Mouse (Mus musculus) intestine, embryonic 16.5 days (tissue): ENCODE data around the gene Arih2. TPM values are rescaled to one million over a fixed set of nuclear protein-coding genes. Genes with fewer than 3 reads are reported as not detected.
A peak's percentile ranks its signal among the peaks of the same experiment; 100 is the strongest.

ENCODE experiments used
- ATAC-seq: fragments of 200-750 bp; cut with Nextera tagmentation; 2 replicates; pipeline ENCODE4 v1.8.0; 2017; ENCODE audit warnings: moderate TSS enrichment, moderate library complexity
- H3K27ac ChIP-seq: fragments of 300-500 bp; sonication (generic); 2 replicates; pipeline ENCODE4 v1.5.1; 2014; ENCODE audit warnings: mild to moderate bottlenecking, low read length
- H3K27me3 ChIP-seq: fragments of 300-500 bp; sonication (generic); replicated peaks from 2 replicates; pipeline ENCODE4 v1.6.1; 2014; ENCODE audit warnings: low read length, control low read depth, mixed read lengths; ENCODE audit not compliant: control insufficient read depth, insufficient read depth
- H3K36me3 ChIP-seq: fragments of 300-500 bp; sonication (generic); 2 replicates; pipeline ENCODE4 v1.6.1; 2014; ENCODE audit warnings: low read length, control low read depth; ENCODE audit not compliant: control insufficient read depth, insufficient read depth
- H3K4me1 ChIP-seq: fragments of 300-500 bp; sonication (generic); 2 replicates; pipeline ENCODE4 v1.6.1; 2014; ENCODE audit warnings: low read length, control low read depth, mixed read lengths; ENCODE audit not compliant: control insufficient read depth, insufficient read depth
- H3K4me2 ChIP-seq: fragments of 300-500 bp; sonication (generic); 2 replicates; pipeline ENCODE4 v1.6.1; 2014; ENCODE audit warnings: low read depth, low read length, control low read depth
- H3K4me3 ChIP-seq: fragments of 300-500 bp; sonication (generic); 2 replicates; pipeline ENCODE4 v1.5.1; 2014; ENCODE audit warnings: mild to moderate bottlenecking, low read length
- H3K9ac ChIP-seq: fragments of 300-500 bp; sonication (generic); 2 replicates; pipeline ENCODE4 v1.6.1; 2014; ENCODE audit warnings: low read depth, low read length
- H3K9me3 ChIP-seq: fragments of 300-500 bp; sonication (generic); 2 replicates; pipeline ENCODE4 v1.6.1; 2016; ENCODE audit warnings: low read length, control low read depth; ENCODE audit not compliant: control insufficient read depth
- WGBS: fragments of 180-500 bp; shearing (Covaris S2); extraction: QIAGEN DNeasy Blood & Tissue Kit; methylation state at CpG from one replicate; pipeline ENCODE4 v1.1.7; 2014; 5-methylcytosine and 5-hydroxymethylcytosine counted together
- polyA plus RNA-seq: library from polyadenylated mRNA; unstranded; fragments of >200 nt; fragmentation: Nextera tagmentation; extraction: Ambion mirVana; gene quantifications from 2 replicates; pipeline ENCODE4 v1.2.1, GENCODE M21; 2015

The Arih2 gene
- polyA plus RNA-seq, 1 experiment from 2014 or later: 42.9 TPM

- no peak for ATAC-seq
- peak overlapping the region; percentile 98 for H3K27ac ChIP-seq
- no peaks in the 10 kb centered on the region for H3K27me3 ChIP-seq
- peaks cover 16% of the 10 kb centered on the region for H3K36me3 ChIP-seq
- peak overlapping the region; percentile 82 for H3K4me3 ChIP-seq
- no peaks in the 10 kb centered on the region for H3K9me3 ChIP-seq
- peak overlapping the region; percentile 89 for H3K9ac ChIP-seq
- H3K4me1 ChIP-seq: peaks cover 31% of the 10 kb centered on the region
- 73% methylated on average over 17 of the region's 17 CpGs for WGBS
- H3K4me2 ChIP-seq: peak overlapping the region; percentile 98
These were observed 80.7 kb downstream of the Arih2 start for GRCm38 (mm10) chr9:108568511-108568921.

DNA sequence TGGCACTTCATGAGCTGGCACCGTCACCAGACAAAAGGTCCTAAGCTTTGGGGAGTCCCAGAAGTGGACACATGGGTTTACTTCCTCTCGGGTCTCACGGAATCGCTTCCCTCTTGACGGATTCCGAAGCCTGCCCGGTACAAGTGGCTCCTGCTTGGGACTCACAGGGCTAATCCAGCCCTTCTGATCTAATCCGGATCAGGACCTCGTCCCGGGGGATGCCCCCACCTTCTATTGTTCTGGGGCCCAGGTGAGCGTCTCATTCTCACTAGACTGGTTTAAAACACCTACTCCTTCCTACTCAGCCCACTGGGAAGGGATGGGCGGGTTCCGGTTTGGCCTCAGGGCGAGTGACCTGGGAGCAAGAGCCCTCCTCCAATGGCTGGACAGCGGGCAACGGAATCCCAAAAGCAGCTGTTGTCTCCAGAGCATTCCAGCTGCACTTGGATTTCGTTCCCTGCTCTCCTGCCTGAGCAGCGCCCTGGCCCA lies 81.2 kb downstream of the Arih2 start:
- 10% methylated on average over 18 of the region's 18 CpGs for WGBS

DNA sequence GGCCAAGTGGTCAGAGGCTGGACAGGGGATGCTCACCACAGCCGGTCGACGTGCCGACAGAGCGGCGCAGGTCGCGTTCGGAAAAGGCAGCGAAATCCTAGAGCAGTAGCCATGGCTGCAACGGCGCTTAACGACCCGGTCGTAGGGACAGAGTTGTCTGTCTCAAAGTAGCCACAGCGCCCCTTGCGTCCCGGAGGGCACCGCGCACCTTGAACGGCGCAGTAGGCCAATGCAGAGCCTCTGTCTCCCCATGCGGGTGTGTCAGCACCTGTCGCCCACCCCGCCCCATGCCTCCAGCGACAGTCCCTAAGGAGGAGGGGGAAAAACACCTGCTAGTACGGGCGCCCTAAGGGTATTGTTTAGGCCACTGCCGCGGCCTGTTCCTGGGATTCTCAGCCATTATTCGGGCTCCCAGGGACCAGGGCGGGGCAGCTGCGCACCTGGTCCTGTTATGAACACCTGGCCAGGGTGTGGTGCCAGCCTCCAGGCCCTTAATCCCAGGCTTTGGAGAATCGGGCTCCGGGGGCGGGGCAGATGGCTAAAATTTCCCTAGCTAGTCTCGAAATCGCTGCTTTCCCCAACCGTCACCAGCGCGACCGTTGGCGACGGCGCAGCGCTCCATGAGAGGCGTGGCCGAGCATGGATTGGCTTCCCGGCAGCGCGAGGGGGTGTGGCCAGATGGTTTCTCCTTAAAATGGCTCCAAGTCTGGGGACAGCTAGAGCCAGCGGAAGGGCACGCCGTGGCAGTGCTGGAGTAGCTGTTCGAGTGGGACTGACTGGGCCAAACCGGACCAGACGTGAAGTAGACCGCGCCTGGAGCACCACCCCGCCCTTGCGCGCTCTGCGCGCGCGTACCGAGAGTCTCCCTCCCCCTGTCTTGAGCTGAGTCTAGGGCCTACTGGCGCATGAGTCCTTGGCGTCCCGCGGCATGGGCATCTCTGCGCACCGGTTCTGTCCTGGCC lies 82.1 kb downstream of the Arih2 start, which contains the start of gene Ndufaf3:
Gene Ndufaf3, minus strand, starts transcription at position 620 of the 962 bp plus-strand sequence.
- peak; percentile 84 for ATAC-seq
- Histone ChIP-seq H3K9me3 (no peaks in the 10 kb centered on the region), H3K27me3 (no peaks in the 10 kb centered on the region), H3K27ac (peak within 1 kb of the TSS; percentile 98), H3K4me3 (peak within 1 kb of the TSS; percentile 82), H3K36me3 (peaks cover 16% of the 10 kb centered on the region), H3K4me1 (peaks cover 31% of the 10 kb centered on the region), H3K9ac (peak within 1 kb of the TSS; percentile 89), H3K4me2 (peak within 1 kb of the TSS; percentile 98)
- under 1% methylated on average over 73 of the region's 73 CpGs for WGBS

More for the DNA sequence above, 81.2 kb downstream of the Arih2 start:
- H3K9ac ChIP-seq: peak overlapping the region; percentile 89
- peaks cover 31% of the 10 kb centered on the region for H3K4me1 ChIP-seq
- H3K27ac ChIP-seq: peak overlapping the region; percentile 98
- no peaks in the 10 kb centered on the region for H3K9me3 ChIP-seq
- H3K27me3 ChIP-seq: no peaks in the 10 kb centered on the region
- peak overlapping the region; percentile 82 for H3K4me3 ChIP-seq
- no peak for ATAC-seq
- H3K4me2 ChIP-seq: peak overlapping the region; percentile 98
- peaks cover 16% of the 10 kb centered on the region for H3K36me3 ChIP-seq

DNA sequence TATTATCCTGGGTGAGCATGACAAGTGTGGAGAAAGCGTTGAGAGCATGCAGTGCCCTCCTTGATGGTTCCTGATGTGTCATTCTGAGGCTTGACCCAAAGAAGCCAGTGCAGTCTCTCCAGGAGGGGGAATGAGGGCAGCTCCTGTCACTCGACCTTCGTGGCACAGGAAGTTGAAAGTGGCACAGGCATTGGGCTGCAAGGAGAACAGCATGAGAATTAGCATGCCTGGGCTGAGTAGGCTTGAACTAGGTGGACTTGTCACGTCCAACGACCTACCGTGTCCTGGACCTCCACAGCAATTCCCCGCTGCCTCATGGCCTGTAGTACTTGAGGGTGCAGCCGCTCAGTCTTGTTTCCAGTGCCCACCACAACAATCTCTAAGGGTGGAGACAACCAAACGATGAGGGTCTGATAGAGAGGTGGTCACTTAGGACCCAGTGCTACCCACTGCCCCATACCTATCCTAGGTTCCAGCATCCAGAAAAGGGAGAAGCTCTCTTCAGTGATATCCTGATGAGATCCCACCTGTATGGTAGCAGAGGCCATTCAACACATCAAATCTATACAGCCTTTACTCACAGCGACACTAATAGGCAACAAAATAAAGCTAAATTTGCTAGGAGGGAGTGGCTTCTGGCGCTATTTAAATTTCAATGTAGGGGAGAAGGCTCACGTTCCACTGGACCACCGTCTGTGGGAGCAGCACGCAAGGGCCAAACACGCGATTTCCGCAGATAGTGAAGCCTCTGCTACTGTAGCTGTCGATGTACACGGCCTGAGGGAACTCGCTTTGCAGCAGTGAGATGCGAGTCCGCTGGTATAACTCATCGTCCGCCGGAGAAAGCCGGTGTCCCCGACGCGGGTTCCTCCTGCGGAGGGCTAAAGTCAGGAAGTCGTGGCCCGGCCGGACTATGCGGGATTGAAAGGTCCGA lies 83.0 kb downstream of the Arih2 start:
- 12% methylated on average over 35 of the region's 35 CpGs for WGBS
- Histone ChIP-seq H3K4me2 (peak overlapping the region; percentile 98), H3K9me3 (no peaks in the 10 kb centered on the region), H3K4me1 (peaks cover 40% of the 10 kb centered on the region), H3K27ac (peak overlapping the region; percentile 98), H3K9ac (peak overlapping the region; percentile 89), H3K4me3 (peak overlapping the region; percentile 82), H3K36me3 (peaks cover 12% of the 10 kb centered on the region), H3K27me3 (no peaks in the 10 kb centered on the region)
- ATAC-seq: no peak; the same call in 1 of the 2 replicates

GRCm38 (mm10) chr9:108564131-108564530 lies 85.1 kb downstream of the Arih2 start:
- H3K4me1 ChIP-seq: peaks cover 34% of the 10 kb centered on the region
- no peak overlapping the region for H3K4me2 ChIP-seq
- H3K36me3 ChIP-seq: peaks cover 14% of the 10 kb centered on the region
- WGBS: 72% methylated on average over 7 of the region's 7 CpGs
- H3K9ac ChIP-seq: no peak overlapping the region
- no peak for ATAC-seq
- H3K4me3 ChIP-seq: no peak overlapping the region
- H3K9me3 ChIP-seq: no peaks in the 10 kb centered on the region
- H3K27me3 ChIP-seq: no peaks in the 10 kb centered on the region
- H3K27ac ChIP-seq: no peak overlapping the region

DNA sequence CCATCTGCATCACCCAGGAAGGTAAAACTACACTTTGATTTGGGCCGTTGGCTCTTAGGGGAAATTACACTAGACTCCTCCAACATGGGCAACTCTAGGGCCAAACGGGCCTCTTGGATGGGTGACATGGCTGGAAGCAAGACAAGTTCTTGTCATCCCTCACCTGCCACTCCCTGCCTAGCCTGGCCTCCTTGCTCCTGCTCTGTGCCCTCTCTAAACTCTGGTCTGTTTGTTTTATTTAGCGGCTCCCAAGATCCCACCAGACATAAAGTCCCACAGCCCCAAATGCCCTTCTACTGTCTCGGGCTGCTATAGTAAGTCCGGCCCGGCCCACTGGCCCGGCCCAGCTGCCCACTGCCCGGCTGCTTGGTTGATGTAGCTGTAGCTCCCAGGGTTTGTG lies 85.5 kb downstream of the Arih2 start:
- H3K27me3 ChIP-seq: no peaks in the 10 kb centered on the region
- H3K36me3 ChIP-seq: peaks cover 15% of the 10 kb centered on the region
- no peak for ATAC-seq
- no peak overlapping the region for H3K27ac ChIP-seq
- H3K9me3 ChIP-seq: no peaks in the 10 kb centered on the region
- H3K4me2 ChIP-seq: no peak overlapping the region
- H3K4me3 ChIP-seq: no peak overlapping the region
- peaks cover 34% of the 10 kb centered on the region for H3K4me1 ChIP-seq
- WGBS: 89% methylated on average over 8 of the region's 8 CpGs
- no peak overlapping the region for H3K9ac ChIP-seq

- H3K27ac ChIP-seq: peak within 1 kb of the TSS; percentile 59
- peaks cover 17% of the 10 kb centered on the region for H3K4me1 ChIP-seq
- peak within 1 kb of the TSS; percentile 79 for H3K9ac ChIP-seq
- peak; percentile 99 for ATAC-seq
- H3K27me3 ChIP-seq: no peaks in the 10 kb centered on the region
- peak within 1 kb of the TSS; percentile 64 for H3K4me3 ChIP-seq
- peaks cover 29% of the 10 kb centered on the region for H3K36me3 ChIP-seq
- H3K4me2 ChIP-seq: peak within 1 kb of the TSS; percentile 74
- 0% methylated on average over 52 of the region's 53 CpGs for WGBS
- no peaks in the 10 kb centered on the region for H3K9me3 ChIP-seq
These were observed 88.9 kb downstream of the Arih2 start, which contains the start of gene Impdh2 for GRCm38 (mm10) chr9:108560227-108560841. TSS of gene Impdh2 (plus strand) at chr9:108560286.

DNA sequence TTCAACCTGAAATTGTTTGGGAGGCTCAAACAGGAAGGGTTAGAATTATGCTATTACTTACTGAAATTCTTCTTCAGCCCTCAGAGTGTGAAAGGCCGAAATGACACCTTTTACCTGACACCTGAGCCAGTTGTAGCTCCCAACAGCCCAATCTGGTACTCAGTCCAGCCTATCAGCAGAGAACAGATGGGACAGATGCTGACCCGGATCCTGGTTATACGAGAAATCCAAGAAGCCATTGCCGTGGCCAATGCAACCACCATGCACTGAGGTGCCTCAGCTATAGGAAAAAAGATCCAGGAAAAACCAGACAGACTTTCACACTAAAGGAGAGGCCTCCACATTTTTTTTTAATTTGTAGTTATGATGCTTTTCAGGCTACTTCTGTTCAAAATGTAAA lies 90.0 kb downstream of the Arih2 start:
- ATAC-seq: no peak
- no peak overlapping the region for H3K4me3 ChIP-seq
- H3K9ac ChIP-seq: no peak overlapping the region
- WGBS: 92% methylated on average over 4 of the region's 4 CpGs
- no peaks in the 10 kb centered on the region for H3K27me3 ChIP-seq
- no peak overlapping the region for H3K27ac ChIP-seq
- H3K4me2 ChIP-seq: no peak overlapping the region
- peaks cover 31% of the 10 kb centered on the region for H3K36me3 ChIP-seq
- H3K4me1 ChIP-seq: peaks cover 16% of the 10 kb centered on the region
- no peaks in the 10 kb centered on the region for H3K9me3 ChIP-seq
